Mouse (Mus musculus) limb, embryonic 15.5 days (tissue): ENCODE data around the gene Kncn. TPM values are rescaled to one million over a fixed set of nuclear protein-coding genes. Genes with fewer than 3 reads are reported as not detected.
A peak's percentile ranks its signal among the peaks of the same experiment; 100 is the strongest.

Experiments
- ATAC-seq: fragments of 200-750 bp; cut with Nextera tagmentation; 2 replicates; pipeline ENCODE4 v1.8.0; 2017; ENCODE audit warnings: low read depth, moderate TSS enrichment; ENCODE audit not compliant: insufficient number of reproducible peaks, low FRiP score, low TSS enrichment
- H3K27ac ChIP-seq: fragments of 300-500 bp; sonication (generic); 2 replicates; pipeline ENCODE4 v1.5.1; 2015; ENCODE audit warnings: moderate library complexity, mild to moderate bottlenecking, inconsistent platforms
- H3K27me3 ChIP-seq: fragments of 300-500 bp; sonication (generic); 2 replicates; pipeline ENCODE4 v1.6.1; 2015; ENCODE audit warnings: inconsistent platforms
- H3K36me3 ChIP-seq: fragments of 300-500 bp; sonication (generic); 2 replicates; pipeline ENCODE4 v1.6.1; 2015; ENCODE audit warnings: inconsistent platforms
- H3K4me1 ChIP-seq: fragments of 300-500 bp; sonication (generic); 2 replicates; pipeline ENCODE4 v1.6.1; 2015; ENCODE audit warnings: inconsistent platforms
- H3K4me2 ChIP-seq: fragments of 300-500 bp; sonication (generic); 2 replicates; pipeline ENCODE4 v1.6.1; 2015; ENCODE audit warnings: mild to moderate bottlenecking, inconsistent platforms
- H3K4me3 ChIP-seq: fragments of 300-500 bp; sonication (generic); 2 replicates; pipeline ENCODE4 v1.5.1; 2015; ENCODE audit warnings: mild to moderate bottlenecking, inconsistent platforms
- H3K9ac ChIP-seq: fragments of 300-500 bp; sonication (generic); 2 replicates; pipeline ENCODE4 v1.6.1; 2015; ENCODE audit warnings: inconsistent platforms
- H3K9me3 ChIP-seq: fragments of 300-500 bp; sonication (generic); 2 replicates; pipeline ENCODE4 v1.6.1; 2016; ENCODE audit warnings: inconsistent platforms
- whole genome bisulfite sequencing: fragments of 180-500 bp; shearing (Covaris S2); methylation state at CpG from one replicate; pipeline ENCODE4 v1.1.7; 2015; 5-methylcytosine and 5-hydroxymethylcytosine counted together
- polyA plus RNA-seq: library from polyadenylated mRNA; unstranded; fragments of >200 nt; fragmentation: Nextera tagmentation; extraction: Ambion mirVana; gene quantifications from 2 replicates; pipeline ENCODE4 v1.2.1, GENCODE M21; 2015

The Kncn gene
- polyA plus RNA-seq, 1 experiment from 2014 or later: not detected

GRCm38 (mm10) chr4:115908641-115909040 lies 24.4 kb downstream of the Kncn start:
- H3K9me3 ChIP-seq: no peaks in the 10 kb centered on the region
- no peak overlapping the region for H3K4me3 ChIP-seq
- H3K4me2 ChIP-seq: no peak overlapping the region
- no peaks in the 10 kb centered on the region for H3K36me3 ChIP-seq
- peaks cover 11% of the 10 kb centered on the region for H3K4me1 ChIP-seq
- H3K27ac ChIP-seq: peak overlapping the region; percentile 48; the same call in 1 of the 2 replicates
- ATAC-seq: peak; percentile 75
- peaks cover 55% of the 10 kb centered on the region for H3K27me3 ChIP-seq
- 15% methylated on average over 7 of the region's 7 CpGs for WGBS
- H3K9ac ChIP-seq: no peak overlapping the region

DNA sequence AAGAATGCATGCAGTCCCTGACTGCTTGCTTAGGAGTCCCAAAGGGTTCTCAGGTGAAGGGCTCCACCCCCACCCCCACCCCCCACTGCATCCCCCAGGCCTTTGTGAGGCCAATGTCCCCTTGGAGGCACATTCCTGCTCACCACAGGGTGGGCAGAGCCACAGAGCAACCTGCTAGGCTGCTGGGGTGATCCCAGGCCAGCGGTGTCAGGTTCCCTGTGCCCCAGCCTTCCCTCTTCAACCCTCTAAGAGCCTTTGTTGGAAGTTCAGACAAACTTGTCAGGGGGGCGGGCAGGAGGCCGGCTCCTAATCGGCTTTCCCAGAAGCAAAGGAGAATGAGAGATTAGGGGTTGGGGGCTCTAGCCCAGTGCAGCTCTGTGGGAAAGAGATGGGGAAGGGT lies 27.4 kb downstream of the Kncn start:
- Histone ChIP-seq H3K4me1 (peaks cover 11% of the 10 kb centered on the region), H3K36me3 (no peaks in the 10 kb centered on the region), H3K4me3 (no peak overlapping the region), H3K9me3 (no peaks in the 10 kb centered on the region), H3K9ac (no peak overlapping the region), H3K27ac (no peak overlapping the region), H3K4me2 (no peak overlapping the region), H3K27me3 (peaks cover 38% of the 10 kb centered on the region)
- 8% methylated on average over 4 of the region's 4 CpGs for WGBS
- no peak for ATAC-seq

DNA sequence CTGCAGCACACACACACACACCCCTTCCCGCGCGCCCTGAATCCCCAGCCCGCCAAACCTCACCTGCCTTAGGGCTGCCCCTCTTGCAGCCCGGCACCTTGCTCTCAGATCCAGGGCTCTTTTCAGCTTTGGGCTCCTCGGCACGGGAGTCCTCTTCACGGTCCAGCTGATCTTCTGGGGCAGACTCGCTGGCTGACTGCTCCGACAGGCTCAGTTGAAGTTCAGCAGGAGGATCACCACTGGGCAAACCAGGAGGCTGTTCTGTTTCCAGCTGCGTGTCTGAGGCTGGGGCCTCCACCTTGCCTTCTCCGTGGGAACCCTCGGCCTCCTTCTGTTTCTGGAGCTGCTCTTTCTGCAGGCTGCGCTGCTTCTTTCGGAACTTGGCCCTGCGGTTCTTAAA lies 35.7 kb downstream of the Kncn start:
- 86% methylated on average over 16 of the region's 16 CpGs for WGBS
- ATAC-seq: no peak
- Histone ChIP-seq H3K36me3 (no peaks in the 10 kb centered on the region), H3K27me3 (peaks cover 84% of the 10 kb centered on the region), H3K4me1 (no peaks in the 10 kb centered on the region), H3K9ac (no peak overlapping the region), H3K9me3 (no peaks in the 10 kb centered on the region), H3K4me2 (no peak overlapping the region), H3K27ac (no peak overlapping the region), H3K4me3 (no peak overlapping the region)

DNA sequence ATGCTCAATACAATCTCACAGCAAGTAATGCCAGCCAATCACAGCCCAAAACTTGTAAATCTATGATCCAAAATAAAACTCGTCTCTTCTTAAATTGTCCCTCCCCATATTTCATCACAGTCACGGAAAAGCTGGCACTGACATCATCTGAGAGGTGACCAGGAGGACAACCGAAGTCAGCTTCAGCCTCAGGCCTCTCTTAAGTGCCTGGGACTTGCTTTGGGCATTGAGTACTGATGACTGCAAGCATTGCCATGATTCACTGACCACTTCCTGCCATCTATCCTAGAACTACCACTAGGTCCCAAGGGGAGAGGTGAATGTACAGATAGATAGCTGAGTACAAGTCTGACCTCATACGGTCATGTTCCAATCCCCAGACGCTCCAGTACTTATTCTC lies 38.5 kb downstream of the Kncn start:
- ATAC-seq: no peak
- Histone ChIP-seq H3K4me1 (no peaks in the 10 kb centered on the region), H3K4me2 (no peak overlapping the region), H3K36me3 (no peaks in the 10 kb centered on the region), H3K4me3 (no peak overlapping the region), H3K9me3 (no peaks in the 10 kb centered on the region), H3K27ac (no peak overlapping the region), H3K9ac (no peak overlapping the region), H3K27me3 (peaks cover 74% of the 10 kb centered on the region)
- WGBS: 84% methylated on average over 5 of the region's 5 CpGs

DNA sequence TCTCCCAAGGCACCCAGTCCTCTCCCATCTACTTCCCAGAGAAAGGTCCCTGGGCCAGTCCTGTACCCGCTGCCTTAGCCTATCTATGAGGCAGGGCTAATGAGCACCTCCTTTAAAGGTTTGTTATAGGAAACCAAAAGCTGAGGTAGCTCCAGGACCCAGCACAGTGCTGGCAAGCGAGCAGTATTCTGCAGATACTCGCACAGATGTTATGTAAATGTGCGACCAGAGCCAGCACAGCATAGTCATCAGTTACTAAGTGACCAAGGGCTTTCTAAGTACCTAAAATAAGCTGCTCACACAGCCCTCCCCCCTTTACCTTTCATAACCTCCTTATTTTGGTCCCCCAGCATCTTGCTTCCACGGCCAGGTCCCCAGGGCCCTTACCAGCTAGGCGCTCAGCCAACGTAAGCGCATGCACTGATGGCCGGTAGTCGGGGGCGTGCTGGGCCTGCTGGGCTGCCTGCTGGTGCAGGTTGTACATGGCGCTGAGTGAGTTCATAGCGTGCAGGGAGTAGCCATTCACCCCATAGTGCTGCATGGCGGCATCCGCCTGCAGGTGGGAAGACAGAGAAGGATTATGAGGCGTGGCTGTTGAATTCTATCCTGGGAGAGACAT lies 39.2 kb downstream of the Kncn start:
- Histone ChIP-seq H3K4me3 (no peak overlapping the region), H3K27me3 (peaks cover 74% of the 10 kb centered on the region), H3K27ac (no peak overlapping the region), H3K36me3 (no peaks in the 10 kb centered on the region), H3K9ac (no peak overlapping the region), H3K4me1 (no peaks in the 10 kb centered on the region), H3K4me2 (no peak overlapping the region), H3K9me3 (no peaks in the 10 kb centered on the region)
- ATAC-seq: no peak
- 65% methylated on average over 16 of the region's 16 CpGs for WGBS

- no peak for ATAC-seq
- H3K4me2 ChIP-seq: no peak overlapping the region
- H3K9me3 ChIP-seq: no peaks in the 10 kb centered on the region
- WGBS: 42% methylated on average over 7 of the region's 7 CpGs
- no peak overlapping the region for H3K4me3 ChIP-seq
- no peaks in the 10 kb centered on the region for H3K4me1 ChIP-seq
- no peak overlapping the region for H3K9ac ChIP-seq
- peaks cover 76% of the 10 kb centered on the region for H3K27me3 ChIP-seq
- H3K27ac ChIP-seq: no peak overlapping the region
- H3K36me3 ChIP-seq: no peaks in the 10 kb centered on the region
Observed at GRCm38 (mm10) chr4:115927637-115928036, 43.4 kb downstream of the Kncn start.

- H3K27me3 ChIP-seq: peaks cover 93% of the 10 kb centered on the region
Observed at GRCm38 (mm10) chr4:115931556-115932088, 47.4 kb downstream of the Kncn start.

GRCm38 (mm10) chr4:115935835-115936581 lies 51.8 kb downstream of the Kncn start:
- no peak overlapping the region for H3K27ac ChIP-seq
- no peak overlapping the region for H3K9ac ChIP-seq
- no peak for ATAC-seq
- H3K4me3 ChIP-seq: no peak overlapping the region
- H3K4me2 ChIP-seq: peak overlapping the region; percentile 0; the same call in 1 of the 2 replicates
- H3K9me3 ChIP-seq: no peaks in the 10 kb centered on the region
- no peaks in the 10 kb centered on the region for H3K36me3 ChIP-seq
- 2% methylated on average over 36 of the region's 36 CpGs for WGBS
- H3K27me3 ChIP-seq: peaks cover 99% of the 10 kb centered on the region
- H3K4me1 ChIP-seq: peaks cover 30% of the 10 kb centered on the region

More at GRCm38 (mm10) chr4:115931556-115932088, 47.4 kb downstream of the Kncn start:
- Histone ChIP-seq H3K4me1 (peaks cover 9% of the 10 kb centered on the region), H3K9ac (no peak overlapping the region), H3K4me2 (no peak overlapping the region), H3K27ac (no peak overlapping the region), H3K4me3 (no peak overlapping the region), H3K9me3 (no peaks in the 10 kb centered on the region), H3K36me3 (no peaks in the 10 kb centered on the region)
- no peak for ATAC-seq
- WGBS: 37% methylated on average over 13 of the region's 13 CpGs

- Histone ChIP-seq H3K9ac (no peak overlapping the region), H3K27me3 (peaks cover 99% of the 10 kb centered on the region), H3K9me3 (no peaks in the 10 kb centered on the region), H3K36me3 (no peaks in the 10 kb centered on the region), H3K27ac (no peak overlapping the region), H3K4me2 (peak overlapping the region; percentile 0; the same call in 1 of the 2 replicates), H3K4me1 (peaks cover 30% of the 10 kb centered on the region), H3K4me3 (no peak overlapping the region)
- 1% methylated on average over 20 of the region's 20 CpGs for WGBS
- ATAC-seq: no peak
Observed at GRCm38 (mm10) chr4:115936646-115937045, 52.4 kb downstream of the Kncn start.

DNA sequence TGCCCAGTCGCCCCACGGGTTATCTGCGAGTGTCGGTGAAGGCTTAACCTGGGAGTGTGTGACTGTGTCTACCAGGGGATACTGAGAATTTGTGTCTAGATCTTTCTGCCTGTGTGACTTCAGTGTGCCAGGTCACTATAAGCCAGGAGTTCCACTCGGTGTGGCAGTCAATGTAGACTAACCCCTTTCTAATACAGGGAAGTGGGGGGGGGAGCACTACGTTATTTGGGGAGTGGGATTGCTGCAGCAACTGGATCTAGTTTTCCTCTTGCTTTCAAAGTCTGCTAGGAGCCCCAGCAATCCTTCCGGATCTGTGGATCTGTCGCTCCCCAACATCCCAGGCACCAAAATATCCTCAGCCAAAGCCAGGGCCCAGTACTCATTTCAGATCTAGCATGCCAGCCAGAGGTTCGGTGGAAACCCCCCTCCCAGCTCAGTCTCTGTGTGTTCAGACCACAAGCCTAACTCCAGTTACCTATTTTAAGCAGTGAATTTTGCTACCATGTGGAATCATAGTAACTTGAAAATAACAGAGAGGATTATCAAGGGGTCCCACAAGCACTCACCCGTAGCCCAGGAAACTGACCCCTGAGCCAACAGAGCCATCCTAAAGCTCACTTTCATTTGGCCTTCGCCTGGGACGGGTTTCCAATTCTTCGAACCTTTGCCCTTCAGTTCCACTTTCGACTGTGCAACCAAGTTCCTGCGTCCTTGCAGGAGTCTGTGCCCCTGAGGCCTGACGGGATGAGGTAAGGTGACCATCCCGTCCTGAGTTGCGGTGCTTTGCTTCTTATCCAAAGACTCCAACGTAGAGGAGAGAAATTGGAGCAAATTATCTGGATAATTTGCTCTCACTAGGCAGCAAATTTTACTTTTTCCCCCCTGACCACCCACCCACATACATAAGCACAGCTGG lies 53.1 kb downstream of the Kncn start:
- Histone ChIP-seq H3K4me2 (no peak overlapping the region), H3K9ac (no peak overlapping the region), H3K36me3 (no peaks in the 10 kb centered on the region), H3K9me3 (no peaks in the 10 kb centered on the region), H3K4me1 (peaks cover 30% of the 10 kb centered on the region), H3K27me3 (peaks cover 99% of the 10 kb centered on the region), H3K27ac (no peak overlapping the region), H3K4me3 (no peak overlapping the region)
- WGBS: 8% methylated on average over 19 of the region's 19 CpGs
- ATAC-seq: no peak

DNA sequence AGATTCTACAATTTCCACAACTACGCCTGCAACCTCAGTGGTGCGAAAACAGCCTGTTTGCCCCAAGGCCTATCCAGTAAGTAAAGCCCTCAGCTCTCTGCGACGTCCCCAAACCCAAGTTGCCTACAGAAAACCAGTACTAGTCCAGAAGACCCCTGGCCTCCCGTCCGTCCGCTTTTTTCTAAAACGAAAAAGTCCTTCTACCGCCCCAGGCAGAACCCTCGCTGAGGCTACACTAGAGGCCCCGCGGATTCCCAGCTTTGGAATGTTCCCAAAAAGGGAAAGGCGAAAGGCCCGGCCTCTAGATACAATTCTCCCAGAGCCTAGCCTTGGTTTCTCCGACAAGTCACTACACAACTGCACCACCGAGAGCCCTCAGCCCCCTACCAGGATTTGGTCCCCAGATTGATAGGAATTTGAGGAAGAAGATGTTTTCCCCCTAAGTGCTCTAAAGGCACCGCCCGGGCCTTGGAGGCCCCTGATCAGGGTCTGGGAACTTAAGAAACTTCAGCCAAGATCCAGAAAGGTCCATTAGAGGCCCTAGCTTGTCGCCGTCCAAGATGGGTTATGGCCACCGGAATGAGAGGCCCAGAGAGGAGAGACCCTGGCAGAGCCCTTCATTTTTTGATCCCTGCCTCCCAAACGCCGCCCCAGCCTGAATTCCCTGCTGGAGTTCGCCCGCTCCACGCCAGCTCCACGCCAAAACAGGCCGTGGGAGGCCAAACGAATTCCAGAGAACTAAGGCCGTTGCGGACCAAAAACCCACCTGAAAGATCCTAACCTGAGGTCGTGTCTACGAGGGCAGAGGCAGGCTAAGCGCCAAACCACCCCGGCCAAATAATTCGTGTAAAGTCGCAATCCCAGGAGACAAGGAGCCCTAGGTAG lies 54.3 kb downstream of the Kncn start:
- Histone ChIP-seq H3K4me1 (peaks cover 30% of the 10 kb centered on the region), H3K4me2 (peak overlapping the region; percentile 60), H3K9ac (no peak overlapping the region), H3K9me3 (no peaks in the 10 kb centered on the region), H3K27ac (no peak overlapping the region), H3K36me3 (no peaks in the 10 kb centered on the region), H3K27me3 (peaks cover 99% of the 10 kb centered on the region), H3K4me3 (peak overlapping the region; percentile 37)
- WGBS: 2% methylated on average over 37 of the region's 37 CpGs
- ATAC-seq: no peak
